Mouse (Mus musculus): ENCODE data around the gene Fam89b. TPM values are rescaled to one million over a fixed set of nuclear protein-coding genes. Genes with fewer than 3 reads are reported as not detected.

Fam89b gene
- total and polyA plus RNA-seq, 3 experiments = 29.6 to 60.2 TPM; not detected in 1

DNA sequence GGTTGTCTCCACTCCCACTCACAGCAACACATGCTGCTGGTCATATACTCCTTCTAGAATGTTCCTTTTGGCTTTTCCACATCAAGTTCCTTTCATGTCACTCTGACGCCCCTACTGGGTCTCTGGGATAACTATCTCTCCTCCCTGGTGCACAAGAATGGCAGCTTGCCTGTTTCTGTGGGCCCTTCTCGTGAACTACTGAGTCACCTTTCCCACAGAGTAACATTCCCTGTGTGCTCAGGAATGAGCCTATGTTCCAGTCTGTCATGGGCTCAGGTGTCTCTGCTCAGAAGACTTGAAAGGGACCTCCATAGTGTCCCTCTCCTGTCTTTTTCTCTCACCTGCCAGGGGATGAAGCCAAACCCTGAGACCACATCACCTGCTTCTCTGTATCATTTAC lies 10.0 kb upstream of the Fam89b start:
- no peak for DNase-seq (ENCODE audit: low read depth, low spot score)
- H3K4me1 ChIP-seq (ENCODE audit: control insufficient read depth in 1 of 2, insufficient read depth in 2 of 2, low read length in 2 of 2) = no peaks in the 10 kb centered on the region
- H3K27me3 ChIP-seq (ENCODE audit: control insufficient read depth in 1 of 2, insufficient read depth in 2 of 2, low read length in 2 of 2) = peaks cover 0 to 2% of the 10 kb centered on the region in 2 experiments; a peak in 1 of 4 replicates
- H3K79me2 ChIP-seq (ENCODE audit: control insufficient read depth, insufficient read depth, low read length, poor library complexity) = no peaks in the 10 kb centered on the region
- no peak overlapping the region for H3K4me3 ChIP-seq (ENCODE audit: control insufficient read depth in 1 of 2, insufficient read depth in 1 of 2, low read depth in 2 of 2, low read length in 2 of 2)
- H3K27ac ChIP-seq (ENCODE audit: control insufficient read depth, low read depth, low read length) = no peak overlapping the region
- no peak for TF ChIP-seq E2F4 (IDR thresholded peaks at IDR 0.05; ENCODE audit: borderline replicate concordance, low read depth, low read length)
- no peak for TF ChIP-seq POLR2AphosphoS5 (IDR thresholded peaks at IDR 0.05; ENCODE audit: borderline replicate concordance, low read depth, low read length)
- TF ChIP-seq SIN3A (IDR thresholded peaks at IDR 0.05; ENCODE audit: low read length) = no peak
- H3K9me3 ChIP-seq (replicated peaks; ENCODE audit: insufficient read depth, low read length) = no peaks in the 10 kb centered on the region
- H3K9ac ChIP-seq (ENCODE audit: control insufficient read depth, low read depth, low read length, poor library complexity, severe bottlenecking) = no peak overlapping the region
- no peaks in the 10 kb centered on the region for H3K36me3 ChIP-seq (ENCODE audit: control insufficient read depth in 1 of 2, insufficient read depth in 2 of 2, low read length in 2 of 2)

DNA sequence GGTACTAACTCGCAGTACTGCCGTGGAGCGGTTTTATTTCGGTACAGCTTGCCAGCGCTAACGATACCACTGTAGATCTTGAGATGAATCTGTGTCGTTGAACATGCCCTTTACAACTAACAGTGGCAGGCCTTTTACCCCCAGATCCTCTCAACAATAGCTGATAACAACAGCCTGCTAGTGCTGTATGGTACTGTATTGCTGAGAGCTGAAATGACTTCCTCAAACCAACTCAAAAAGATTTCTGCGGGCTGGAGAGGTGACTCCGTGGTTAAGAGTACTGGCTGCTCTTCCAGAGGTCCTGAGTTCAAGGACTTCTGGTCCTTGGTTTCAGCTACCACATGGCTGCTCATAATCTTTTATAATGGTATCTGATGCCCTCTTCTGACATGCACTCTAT lies 4.9 kb upstream of the Fam89b start:
- Histone ChIP-seq H3K4me1 (ENCODE audit: control insufficient read depth in 1 of 2, insufficient read depth in 2 of 2, low read length in 2 of 2) (peaks cover 0 to 19% of the 10 kb centered on the region in 2 experiments; a peak in 2 of 4 replicates), H3K9ac (ENCODE audit: control insufficient read depth, low read depth, low read length, poor library complexity, severe bottlenecking) (no peak overlapping the region), H3K36me3 (ENCODE audit: control insufficient read depth in 1 of 2, insufficient read depth in 2 of 2, low read length in 2 of 2) (peaks cover 0 to 12% of the 10 kb centered on the region in 2 experiments; a peak in 2 of 4 replicates), H3K4me3 (ENCODE audit: control insufficient read depth in 1 of 2, insufficient read depth in 1 of 2, low read depth in 2 of 2, low read length in 2 of 2) (0 out of 4 replicates have a peak overlapping the region, but pooled peaks of 1 of the 2 experiments have one; percentile 1), H3K27ac (ENCODE audit: control insufficient read depth, low read depth, low read length) (no peak overlapping the region), H3K27me3 (ENCODE audit: control insufficient read depth in 1 of 2, insufficient read depth in 2 of 2, low read length in 2 of 2) (no peaks in the 10 kb centered on the region), H3K79me2 (ENCODE audit: control insufficient read depth, insufficient read depth, low read length, poor library complexity) (peaks cover 14% of the 10 kb centered on the region), H3K9me3 (replicated peaks; ENCODE audit: insufficient read depth, low read length) (no peaks in the 10 kb centered on the region)
- DNase-seq (ENCODE audit: low read depth, low spot score) = peak; percentile 79
- TF ChIP-seq SIN3A (IDR thresholded peaks at IDR 0.05; ENCODE audit: low read length) (0 out of 2 replicates have a peak, but pooled peaks have one; percentile 28), TCF12 (IDR thresholded peaks at IDR 0.05; ENCODE audit: low read depth, low read length) (no peak), TBP (IDR thresholded peaks at IDR 0.05; ENCODE audit: low read depth, low read length) (0 out of 2 replicates have a peak, but pooled peaks have one; percentile 44), MAX (IDR thresholded peaks at IDR 0.05; ENCODE audit: low read length) (no peak), TAL1 (IDR thresholded peaks at IDR 0.05; ENCODE audit: low read length) (no peak), RCOR1 (IDR thresholded peaks at IDR 0.05; ENCODE audit: low read depth, low read length) (peak; percentile 85), SMC3 (IDR thresholded peaks at IDR 0.05; ENCODE audit: low read depth, low read length) (0 out of 2 replicates have a peak, but pooled peaks have one; percentile 8), GATA1 (IDR thresholded peaks at IDR 0.05; ENCODE audit: low read depth, low read length) (peak; percentile 54)

DNA sequence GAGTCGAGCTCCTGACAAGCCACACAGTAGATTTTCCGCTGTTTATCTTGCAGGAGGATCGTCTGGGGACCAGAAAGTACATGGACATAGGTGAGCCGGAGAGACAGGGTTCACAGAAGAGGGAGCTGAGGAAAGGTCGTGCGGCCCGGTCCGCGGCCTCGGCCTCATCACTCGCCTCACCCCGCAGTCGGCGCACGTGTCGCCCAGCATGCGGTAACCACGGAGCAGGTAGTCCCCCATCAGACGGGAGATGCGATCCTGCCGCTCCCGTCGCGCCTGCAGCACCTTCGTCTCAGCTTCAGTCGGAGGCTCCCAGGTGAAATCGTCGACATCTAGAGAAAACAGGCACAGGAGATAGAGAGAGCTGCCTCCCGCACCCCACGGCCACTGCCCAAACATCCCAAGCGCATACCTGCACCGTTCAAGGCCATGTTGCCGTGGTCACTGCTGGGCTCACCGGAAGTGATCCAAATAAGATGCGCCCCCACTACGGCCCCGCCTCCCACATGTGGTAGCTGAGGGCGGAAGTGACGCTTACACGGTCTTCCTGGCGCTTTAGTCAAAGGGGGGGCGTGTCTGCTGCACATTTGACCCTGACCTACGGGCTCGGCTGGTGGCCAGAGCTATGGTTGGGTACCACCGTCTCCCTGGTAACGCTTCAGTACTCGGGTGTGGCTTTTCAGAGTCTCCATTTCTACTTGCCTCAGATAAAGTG lies 2.0 kb upstream of the Fam89b start:
- H3K27me3 ChIP-seq (ENCODE audit: control insufficient read depth in 1 of 2, insufficient read depth in 2 of 2, low read length in 2 of 2) = no peaks in the 10 kb centered on the region
- peaks cover 0 to 20% of the 10 kb centered on the region in 2 experiments; a peak in 2 of 4 replicates for H3K36me3 ChIP-seq (ENCODE audit: control insufficient read depth in 1 of 2, insufficient read depth in 2 of 2, low read length in 2 of 2)
- no peaks in the 10 kb centered on the region for H3K9me3 ChIP-seq (replicated peaks; ENCODE audit: insufficient read depth, low read length)
- H3K4me3 ChIP-seq (ENCODE audit: control insufficient read depth in 1 of 2, insufficient read depth in 1 of 2, low read depth in 2 of 2, low read length in 2 of 2) = peak overlapping the region; percentile 66 to 89
- peaks cover 0 to 37% of the 10 kb centered on the region in 2 experiments; a peak in 2 of 4 replicates for H3K4me1 ChIP-seq (ENCODE audit: control insufficient read depth in 1 of 2, insufficient read depth in 2 of 2, low read length in 2 of 2)
- peak overlapping the region; percentile 37 for H3K27ac ChIP-seq (ENCODE audit: control insufficient read depth, low read depth, low read length)
- H3K79me2 ChIP-seq (ENCODE audit: control insufficient read depth, insufficient read depth, low read length, poor library complexity) = peaks cover 26% of the 10 kb centered on the region
- peak; percentile 97 for DNase-seq (ENCODE audit: low read depth, low spot score)
- peak overlapping the region; percentile 82 for H3K9ac ChIP-seq (ENCODE audit: control insufficient read depth, low read depth, low read length, poor library complexity, severe bottlenecking)
- TF ChIP-seq UBTF (IDR thresholded peaks at IDR 0.05; ENCODE audit: borderline replicate concordance, insufficient read depth, low read depth, low read length) (no peak), ZNF384 (IDR thresholded peaks at IDR 0.05; ENCODE audit: low read depth, low read length) (no peak), NRF1 (IDR thresholded peaks at IDR 0.05; ENCODE audit: insufficient read depth, low read depth, low read length, poor library complexity, severe bottlenecking) (no peak), CHD2 (IDR thresholded peaks at IDR 0.05; ENCODE audit: low read length) (no peak), MYB (IDR thresholded peaks at IDR 0.05; ENCODE audit: low read depth, low read length) (no peak), ZKSCAN1 (IDR thresholded peaks at IDR 0.05; ENCODE audit: low read depth, low read length) (no peak), EP300 (IDR thresholded peaks at IDR 0.05; ENCODE audit: low read depth in 1 of 2, low read length in 2 of 2) (no peak), BHLHE40 (IDR thresholded peaks at IDR 0.05; ENCODE audit: borderline replicate concordance, low read depth, low read length) (no peak), ZMIZ1 (IDR thresholded peaks at IDR 0.05; ENCODE audit: low read depth, low read length) (peak; percentile 82), HCFC1 (IDR thresholded peaks at IDR 0.05; ENCODE audit: low read depth, low read length) (peak; percentile 95), GABPA (IDR thresholded peaks at IDR 0.05; ENCODE audit: low read depth, low read length) (no peak), MAFK (IDR thresholded peaks at IDR 0.05; ENCODE audit: borderline replicate concordance, low read depth, low read length) (no peak), GATA1 (IDR thresholded peaks at IDR 0.05; ENCODE audit: low read depth, low read length) (0 out of 2 replicates have a peak, but pooled peaks have one; percentile 2), MAX (IDR thresholded peaks at IDR 0.05; ENCODE audit: low read length) (peak; percentile 90), MEF2A (IDR thresholded peaks at IDR 0.05; ENCODE audit: extremely low read depth, insufficient replicate concordance, low read depth, low read length, poor library complexity, severe bottlenecking) (no peak)
